In the genomic region with DNA sequence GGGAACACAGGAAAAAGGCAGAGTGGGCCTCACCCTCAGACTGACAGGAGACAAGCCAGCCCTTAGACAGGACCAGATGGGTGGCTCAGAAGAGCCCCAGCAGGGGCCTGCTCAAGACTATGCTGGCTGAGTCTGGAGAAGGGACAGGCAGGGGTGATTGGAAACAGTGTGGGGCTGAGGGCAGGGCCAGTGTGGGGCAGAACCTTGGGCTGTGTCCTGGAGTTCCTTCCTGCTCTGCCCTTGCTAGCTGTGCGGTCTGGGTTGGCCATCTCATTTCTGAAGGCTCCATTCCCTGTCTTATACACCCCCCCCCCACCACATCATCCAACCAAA, we compare ENCODE assay signal across 11 mouse cellular contexts.
DNase-seq lines count a peak whose midpoint lies in the region; ATAC-seq and TF ChIP-seq lines count a peak whose summit lies in the region.
"Had no signal": no experiment of that assay in that cellular context is flagged by ENCODE, and none has a peak within 500 bp of the region (broad histone marks: within the 10 kb centered on the region; RNA-seq: fewer than 3 reads in every experiment).

No protein-coding gene starts in this region.

- TF ChIP-seq CTCF in lung, embryonic 14.5 days (IDR thresholded peaks at IDR 0.05; ENCODE audit: low read depth) = no peak

- H3K27me3 ChIP-seq in heart, embryonic 13.5 days (replicated peaks) = no peaks in the 10 kb centered on the region; the same call in 1 of the 2 replicates
- H3K27me3 ChIP-seq in lung, embryonic 14.5 days (ENCODE audit: insufficient read depth, low read length) = no peaks in the 10 kb centered on the region
- H3K27me3 ChIP-seq in forebrain, embryonic 15.5 days = no peaks in the 10 kb centered on the region
- no peaks in the 10 kb centered on the region for H3K27me3 ChIP-seq in midbrain, embryonic 14.5 days (ENCODE audit: control insufficient read depth, insufficient read depth, low read length)

- peak overlapping the region; percentile 50 for H3K9ac ChIP-seq in heart, embryonic 13.5 days
- H3K9ac ChIP-seq in lung, embryonic 14.5 days = no peak overlapping the region
- H3K9ac ChIP-seq in forebrain, embryonic 15.5 days (replicated peaks) = no peak overlapping the region; the same call in 1 of the 2 replicates
- H3K9ac ChIP-seq in midbrain, embryonic 14.5 days (replicated peaks; ENCODE audit: low read length) = no peak overlapping the region

- ATAC-seq in heart, embryonic 13.5 days (ENCODE audit: extremely low read depth, insufficient number of reproducible peaks, low FRiP score, low TSS enrichment) = no peak
- ATAC-seq in lung, embryonic 14.5 days (ENCODE audit: insufficient read depth) = peak; percentile 66
- peak; percentile 57 for ATAC-seq in forebrain, embryonic 15.5 days (replicated peaks)
- ATAC-seq in midbrain, embryonic 14.5 days (ENCODE audit: low FRiP score, low TSS enrichment) = peak; percentile 17; the same call in 1 of the 2 replicates
- ATAC-seq in megakaryocyte-erythroid progenitor cell, adult 5-6 weeks (replicated peaks; ENCODE audit: low FRiP score, low TSS enrichment, poor library complexity, severe bottlenecking) = no peak

- H3K4me1 ChIP-seq in heart, embryonic 13.5 days = peaks cover 30% of the 10 kb centered on the region
- peaks cover 3% of the 10 kb centered on the region for H3K4me1 ChIP-seq in lung, embryonic 14.5 days (ENCODE audit: insufficient read depth)
- peaks cover 36% of the 10 kb centered on the region for H3K4me1 ChIP-seq in forebrain, embryonic 15.5 days
- peaks cover 11% of the 10 kb centered on the region; the same call in 1 of the 2 replicates for H3K4me1 ChIP-seq in midbrain, embryonic 14.5 days (ENCODE audit: control insufficient read depth, insufficient read depth, low read length)

- WGBS in heart, embryonic 13.5 days = 69% methylated on average over 1 of the region's 1 CpGs
- 50% methylated on average over 1 of the region's 1 CpGs for WGBS in lung, embryonic 14.5 days
- 100% methylated on average over 1 of the region's 1 CpGs for WGBS in forebrain, embryonic 15.5 days
- WGBS in midbrain, embryonic 14.5 days = 88% methylated on average over 1 of the region's 1 CpGs

- H3K4me3 ChIP-seq in heart, embryonic 13.5 days = no peak overlapping the region
- H3K4me3 ChIP-seq in lung, embryonic 14.5 days (ENCODE audit: low read depth, low read length) = no peak overlapping the region
- H3K4me3 ChIP-seq in forebrain, embryonic 15.5 days = no peak overlapping the region
- H3K4me3 ChIP-seq in midbrain, embryonic 14.5 days (replicated peaks; ENCODE audit: low read depth, low read length) = no peak overlapping the region
- H3K4me3 ChIP-seq: gastrocnemius, adult 2 months; myocyte had no signal

- DNase-seq in heart, adult 8-10 months (ENCODE audit: low spot score) = no peak
- DNase-seq in lung, embryonic 14.5 days = no peak
- DNase-seq in lung, postnatal 14 days = no peak
- DNase-seq in midbrain, embryonic 14.5 days = no peak
- no peak for DNase-seq in adrenal gland, postnatal 10 days
- DNase-seq: gastrocnemius, adult 2 months; right cerebral cortex, postnatal 4 days had no signal

- H3K4me2 ChIP-seq in heart, embryonic 13.5 days = no peak overlapping the region; the same call in 1 of the 2 replicates
- no peak overlapping the region for H3K4me2 ChIP-seq in lung, embryonic 14.5 days
- H3K4me2 ChIP-seq in forebrain, embryonic 15.5 days (replicated peaks) = no peak overlapping the region
- no peak overlapping the region for H3K4me2 ChIP-seq in midbrain, embryonic 14.5 days (ENCODE audit: low read length)

- H3K9me3 ChIP-seq in heart, embryonic 13.5 days = no peaks in the 10 kb centered on the region
- no peaks in the 10 kb centered on the region for H3K9me3 ChIP-seq in lung, embryonic 14.5 days (ENCODE audit: low read depth, low read length)
- H3K9me3 ChIP-seq in forebrain, embryonic 15.5 days = no peaks in the 10 kb centered on the region
- no peaks in the 10 kb centered on the region for H3K9me3 ChIP-seq in midbrain, embryonic 14.5 days (ENCODE audit: control insufficient read depth, low read length)

- no peaks in the 10 kb centered on the region for H3K36me3 ChIP-seq in heart, embryonic 13.5 days
- H3K36me3 ChIP-seq in lung, embryonic 14.5 days (ENCODE audit: insufficient read depth) = no peaks in the 10 kb centered on the region
- no peaks in the 10 kb centered on the region for H3K36me3 ChIP-seq in forebrain, embryonic 15.5 days
- H3K36me3 ChIP-seq in midbrain, embryonic 14.5 days (ENCODE audit: control insufficient read depth, insufficient read depth, low read length) = no peaks in the 10 kb centered on the region

- peak overlapping the region; percentile 44 for H3K27ac ChIP-seq in heart, embryonic 13.5 days (replicated peaks)
- H3K27ac ChIP-seq in lung, embryonic 14.5 days (ENCODE audit: low read depth) = peak overlapping the region; percentile 33; the same call in 1 of the 2 replicates
- H3K27ac ChIP-seq in forebrain, embryonic 15.5 days (replicated peaks) = no peak overlapping the region
- H3K27ac ChIP-seq in midbrain, embryonic 14.5 days (replicated peaks; ENCODE audit: low read depth, low read length) = peak overlapping the region; percentile 66; the same call in 1 of the 2 replicates
- H3K27ac ChIP-seq: gastrocnemius, adult 2 months had no signal

Comparison
In these comparisons a context has a peak if more than half of its experiments do, and no peak if none do; other contexts are left out.
1. ATAC-seq: peak in lung, embryonic 14.5 days (single experiment), forebrain, embryonic 15.5 days (single experiment) and midbrain, embryonic 14.5 days (single experiment); none in heart, embryonic 13.5 days (single experiment) and megakaryocyte-erythroid progenitor cell, adult 5-6 weeks (single experiment).